Mouse (Mus musculus) right cerebral cortex, postnatal 10 days (tissue): ENCODE measurements around the gene Dnajb12.

Experiments used
- DNase-seq, 2 experiments: peaks; one replicate each; pipeline ENCODE4 v3.0.0; 2021; ENCODE audit warnings: low spot score in 2 of 2

The Dnajb12 gene

GRCm38 (mm10) chr10:59948363-59949254 lies 69.3 kb downstream of the Dnajb12 start:
- DNase-seq = no peak
